Mouse (Mus musculus) left cerebral cortex, adult 8-10 months (tissue): ENCODE measurements around the gene Scgb1b19. TPM values are rescaled to one million over a fixed set of nuclear protein-coding genes. Genes with fewer than 3 reads are reported as not detected.
"Not testable (repeated sequence)": the region's sequence is repeated elsewhere in the genome, so short reads cannot be mapped to it uniquely, and the experiment has no call there.

Experiments
- DNase-seq, 2 experiments: peaks; one replicate each; pipeline ENCODE4 v3.0.0; 2022; ENCODE audit warnings: low spot score in 2 of 2
- total RNA-seq, 4 experiments: library from RNA; stranded (reverse); gene quantifications; 2 replicates each; pipeline ENCODE4 v1.2.4; 2022

Gene Scgb1b19
- not detected for total RNA-seq

DNA sequence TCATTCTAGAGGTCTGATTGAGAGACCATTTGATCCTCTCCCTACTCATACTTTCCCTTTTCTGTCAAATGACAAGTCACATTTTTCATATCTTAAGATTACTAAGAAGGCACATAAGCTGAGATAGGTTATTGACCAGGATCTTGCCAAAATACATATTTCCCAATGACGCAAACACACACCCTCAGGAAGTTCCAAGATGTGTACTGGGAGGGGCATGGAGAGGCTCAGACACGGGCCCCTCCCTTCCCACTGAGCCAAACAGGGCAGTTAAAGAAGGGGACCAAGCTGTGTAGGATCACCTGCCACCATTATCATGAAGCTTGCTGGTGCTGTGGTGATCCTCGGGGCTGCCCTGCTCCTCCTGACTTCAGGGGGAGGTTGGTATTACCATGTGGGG lies at the start of gene Scgb1b19:
TSS of gene Scgb1b19 (plus strand) at position 301 of the 400 bp plus-strand sequence.
- not testable (repeated sequence) for DNase-seq

DNA sequence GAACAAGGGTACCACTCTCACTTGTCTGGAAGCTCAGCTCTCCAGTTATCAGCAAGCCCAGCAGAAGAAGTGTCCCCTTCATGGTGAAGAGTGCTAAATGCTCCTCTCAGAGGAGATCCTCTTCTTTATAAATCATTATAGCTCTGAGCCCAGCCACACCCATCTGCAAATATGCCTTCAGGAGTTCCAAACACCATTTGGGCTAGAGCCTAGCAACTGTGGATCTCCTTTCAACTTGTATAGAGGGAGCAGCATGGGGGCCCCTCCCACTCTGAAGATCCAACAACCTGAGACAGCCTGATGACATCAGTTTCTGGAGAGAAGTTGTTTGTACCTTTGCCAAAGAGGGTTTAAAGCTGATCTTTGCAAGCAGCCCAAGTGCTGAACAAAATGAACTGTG lies 6.9 kb upstream of the Scgb1b19 start, which contains the start of gene Scgb2b19:
TSS of gene Scgb2b19 (minus strand) at position 101 of the 400 bp plus-strand sequence.
- not testable (repeated sequence) for DNase-seq

Other genes with a start within 250 kb of the Scgb1b19 start
- not detected for gene Scgb2b17, start 230.7 kb upstream of the Scgb1b19 start, total RNA-seq
- not detected for gene Scgb1b17, start 223.8 kb upstream of the Scgb1b19 start, total RNA-seq
- gene Scgb2b18, start 113.4 kb upstream of the Scgb1b19 start, total RNA-seq: not detected
- not detected for gene Scgb1b18, start 101.7 kb upstream of the Scgb1b19 start, total RNA-seq
- not detected for gene Scgb2b19, start 7.0 kb upstream of the Scgb1b19 start, total RNA-seq
- gene Scgb2b20, start 79.0 kb downstream of the Scgb1b19 start, total RNA-seq: not detected
- gene Scgb1b20, start 85.9 kb downstream of the Scgb1b19 start, total RNA-seq: not detected
- gene Scgb2b21, start 233.2 kb downstream of the Scgb1b19 start, total RNA-seq: not detected